Mouse (Mus musculus): ENCODE measurements around the gene Clint1.

GRCm38 (mm10) chr11:45929541-45929940 lies 77.7 kb downstream of the Clint1 start:
- TF ChIP-seq CTCF (IDR thresholded peaks at IDR 0.05; ENCODE audit: control insufficient read depth, insufficient read depth, insufficient replicate concordance, low read depth, low read length) (no peak), POLR2A (IDR thresholded peaks at IDR 0.05; ENCODE audit: control insufficient read depth, low read depth, low read length) (no peak)

All from testis, adult 2 months (tissue).